Mouse (Mus musculus): ENCODE results near the gene Pakap.

The Pakap gene

DNA sequence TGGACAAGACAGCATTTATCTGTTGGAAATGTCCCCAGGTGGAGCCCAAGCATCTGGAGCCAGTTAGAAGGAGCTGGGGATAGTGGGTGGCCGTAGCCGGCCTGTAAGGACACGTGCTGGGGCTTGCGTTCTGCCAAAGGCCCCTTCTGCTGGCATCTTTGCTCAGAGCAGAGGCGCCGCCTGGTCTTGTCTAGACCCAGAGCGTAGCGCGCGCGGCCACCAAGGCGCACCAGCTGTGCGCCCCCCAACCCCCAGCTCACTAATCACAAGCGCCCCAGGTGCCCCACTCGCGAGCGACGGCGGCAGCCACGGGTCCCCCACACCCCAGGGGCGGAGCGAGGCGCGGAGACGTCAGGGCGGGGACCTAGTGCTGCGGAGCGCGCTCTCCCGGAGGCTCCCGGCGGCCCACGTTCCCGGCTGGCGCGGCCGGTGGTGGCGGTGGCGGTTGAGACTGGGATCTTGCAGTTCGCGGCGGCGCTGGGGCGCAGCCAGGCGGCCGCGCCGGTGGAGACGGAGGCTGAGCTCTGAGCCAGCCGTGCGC is at the start of gene Pakap:
Gene Pakap (plus strand): TSS at position 514 of the 541 bp plus-strand sequence.
- DNase-seq, result peak; percentile 86

DNA sequence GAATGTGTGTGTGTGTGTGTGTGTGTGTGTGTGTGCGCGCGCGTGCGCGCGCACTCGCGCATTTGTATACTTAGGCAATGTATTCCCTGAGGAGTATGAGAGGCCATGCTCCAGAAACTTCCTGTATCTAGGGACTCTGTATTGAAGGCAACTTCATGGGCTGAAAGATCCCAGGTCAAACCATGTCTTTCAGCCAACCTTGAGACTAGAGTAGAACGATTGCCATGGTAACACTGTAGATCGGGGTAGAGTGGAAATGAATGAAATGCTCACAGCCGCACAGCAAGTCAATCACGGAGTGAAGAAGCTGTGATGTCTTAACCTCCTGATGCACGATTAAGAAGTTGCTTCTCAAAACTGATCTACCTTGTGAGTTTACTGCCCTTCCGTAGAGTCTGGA is 44.5 kb upstream of the Pakap start:
- no peak for DNase-seq

DNA sequence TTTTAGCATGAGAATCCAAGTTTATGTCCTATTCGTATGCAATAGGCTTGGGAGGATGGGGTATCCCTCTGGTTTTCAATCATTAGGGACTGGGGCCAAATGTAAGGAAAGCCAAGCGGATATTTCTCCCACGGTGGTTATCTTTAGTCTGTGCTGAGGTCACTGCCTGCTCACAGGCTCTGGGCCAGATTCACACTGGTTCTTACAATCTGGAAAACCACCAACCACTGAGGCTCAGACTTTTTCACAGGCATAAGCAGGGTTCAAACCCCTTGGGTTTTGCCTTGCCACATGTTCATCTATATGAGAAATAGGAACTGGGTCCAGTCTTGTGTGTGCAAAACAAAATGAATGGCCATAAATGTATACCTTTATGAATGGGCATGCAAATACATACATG is 43.5 kb upstream of the Pakap start:
- DNase-seq, result no peak

DNA sequence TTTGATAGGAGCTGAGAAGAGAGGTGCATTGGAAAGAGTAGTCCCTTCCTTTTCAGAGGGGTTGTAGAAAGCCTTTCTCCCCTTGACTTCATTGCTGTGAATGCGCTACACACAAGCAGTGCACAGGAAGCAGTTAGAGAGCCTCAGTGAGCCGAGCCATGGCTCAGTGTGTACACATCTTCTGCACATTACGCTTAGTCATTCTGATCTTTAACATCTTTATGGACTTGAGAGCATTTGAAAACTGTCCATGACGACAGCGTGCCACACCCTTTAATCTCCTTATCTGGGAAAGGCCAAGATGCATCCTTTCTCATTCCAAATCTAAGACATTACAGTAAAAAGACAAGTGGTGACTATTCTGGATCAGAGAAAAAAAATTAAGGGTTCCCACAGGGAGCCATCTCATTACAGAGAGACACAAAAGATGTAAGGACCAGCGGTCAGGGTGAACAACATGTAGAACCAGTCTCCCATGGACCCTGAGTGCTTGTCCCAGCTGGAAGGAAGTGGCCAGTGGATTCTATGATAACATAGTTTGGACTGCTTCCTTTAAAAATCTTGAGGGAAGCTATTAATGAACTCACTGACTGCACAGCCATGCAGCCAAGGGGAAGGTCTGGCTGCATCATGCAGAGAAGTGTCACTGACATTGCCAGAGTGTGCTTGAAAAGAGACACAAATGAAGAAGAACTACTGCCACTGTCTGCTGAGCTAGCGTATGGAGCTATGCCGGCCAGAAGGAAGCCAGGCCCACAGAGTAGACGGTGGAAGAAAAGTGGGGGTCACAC is 42.6 kb upstream of the Pakap start:
- no peak for DNase-seq

DNA sequence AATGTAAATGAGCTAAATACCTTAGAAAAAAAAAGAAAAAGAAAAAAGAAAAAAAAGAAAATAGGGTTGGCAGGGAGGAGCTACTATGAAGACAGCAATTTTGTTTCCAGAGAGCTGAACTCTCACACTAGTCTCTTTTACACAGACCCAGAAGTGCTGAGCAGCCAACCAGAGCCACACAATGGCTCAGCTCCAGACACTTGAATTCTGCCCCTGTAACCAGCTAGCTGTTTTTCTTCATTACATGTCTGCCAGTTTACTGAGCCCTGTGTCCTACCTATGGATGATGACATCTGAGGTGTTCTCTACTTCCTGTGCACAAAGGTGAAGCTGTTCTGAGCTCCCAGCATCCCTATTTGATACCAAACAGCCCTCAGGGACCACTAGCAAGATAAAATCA is 39.7 kb upstream of the Pakap start:
- no peak for DNase-seq

DNA sequence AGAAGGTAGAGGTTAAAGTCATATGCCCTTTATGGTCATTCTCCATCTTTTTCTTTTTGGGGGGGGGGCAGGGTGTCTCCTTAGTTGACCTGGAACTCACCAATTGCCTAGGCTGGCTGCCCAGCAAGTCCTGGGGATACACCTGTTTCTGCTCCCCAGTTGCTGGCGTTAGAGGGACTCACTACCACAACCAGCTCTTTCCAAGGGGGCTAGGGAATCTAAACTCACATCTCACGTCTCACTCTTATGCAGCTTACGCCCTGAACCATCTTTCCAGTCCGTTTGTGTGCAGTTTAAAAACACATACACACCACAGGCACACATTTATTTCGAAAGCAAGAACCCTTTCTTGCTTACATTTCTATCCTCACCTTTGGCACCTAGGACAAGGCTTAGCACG is 34.3 kb upstream of the Pakap start:
- no peak for DNase-seq

DNA sequence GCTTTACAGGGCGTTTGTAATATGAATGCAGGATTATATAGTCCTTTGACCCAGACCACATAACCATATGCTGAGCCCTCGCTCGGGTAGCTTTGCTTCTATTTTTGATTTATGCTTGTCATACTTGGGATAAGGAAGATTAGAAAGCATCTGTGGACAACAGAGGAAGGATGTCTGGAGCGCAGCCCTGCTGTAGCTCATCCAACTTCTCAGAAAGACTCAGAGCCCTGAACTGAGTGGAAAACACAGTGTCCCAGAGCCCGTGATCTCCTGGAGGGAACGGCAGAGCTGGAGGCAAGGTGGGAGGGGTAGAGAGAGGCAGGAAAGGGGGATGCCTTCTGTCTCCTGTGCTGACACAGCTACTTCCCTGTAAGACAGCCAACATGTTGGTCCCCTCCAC is 33.7 kb upstream of the Pakap start:
- no peak for DNase-seq

DNA sequence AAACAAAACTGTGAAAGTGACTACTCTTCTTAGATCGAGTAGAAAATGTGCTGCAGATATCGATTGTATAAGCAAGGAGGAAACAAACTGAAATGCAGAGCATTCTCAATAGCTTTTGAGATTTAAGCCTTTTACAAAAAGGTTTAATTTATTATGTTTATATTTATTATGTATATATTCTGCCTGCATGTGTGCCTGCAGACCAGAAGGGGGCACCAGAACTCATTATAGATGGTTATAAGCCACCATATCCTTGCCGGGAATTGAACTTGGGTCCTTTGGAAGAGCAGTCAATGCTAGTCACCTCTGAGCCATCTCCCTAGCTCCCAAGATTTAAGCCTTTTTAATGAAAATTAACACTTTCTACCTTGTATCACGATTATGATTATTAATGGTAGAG is 32.9 kb upstream of the Pakap start:
- no peak for DNase-seq

DNA sequence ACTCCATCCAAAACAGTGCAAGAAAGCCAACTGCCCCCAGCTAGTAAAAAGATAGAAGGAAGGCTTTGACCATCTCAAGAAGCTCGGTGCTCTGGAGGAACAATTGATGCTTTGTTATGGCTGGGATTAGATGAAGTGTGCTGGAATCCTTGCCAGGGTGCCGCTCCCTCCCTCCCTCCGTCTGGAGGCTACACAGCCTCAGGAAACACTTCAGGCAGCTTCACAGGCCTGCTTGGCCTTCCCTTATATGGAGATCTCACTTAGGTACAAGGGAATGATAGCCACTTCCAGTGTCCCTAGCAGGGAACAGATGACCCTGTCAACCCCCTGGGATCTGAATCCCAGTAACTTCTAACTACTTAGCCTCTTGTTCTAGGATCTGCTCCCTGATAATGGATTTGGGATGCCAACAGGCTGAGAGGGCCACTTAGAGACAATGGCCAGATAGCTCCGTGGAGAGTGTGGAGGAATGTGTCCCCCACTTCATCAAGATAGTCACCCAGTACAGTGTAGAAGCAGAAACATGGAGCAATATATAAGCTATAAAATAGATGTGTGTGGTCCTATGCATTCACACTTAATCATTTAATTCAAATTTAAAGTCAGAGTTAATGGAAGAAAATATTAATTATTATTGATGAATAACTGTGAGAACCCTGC is 29.8 kb upstream of the Pakap start:
- DNase-seq, result peak; percentile 40

DNA sequence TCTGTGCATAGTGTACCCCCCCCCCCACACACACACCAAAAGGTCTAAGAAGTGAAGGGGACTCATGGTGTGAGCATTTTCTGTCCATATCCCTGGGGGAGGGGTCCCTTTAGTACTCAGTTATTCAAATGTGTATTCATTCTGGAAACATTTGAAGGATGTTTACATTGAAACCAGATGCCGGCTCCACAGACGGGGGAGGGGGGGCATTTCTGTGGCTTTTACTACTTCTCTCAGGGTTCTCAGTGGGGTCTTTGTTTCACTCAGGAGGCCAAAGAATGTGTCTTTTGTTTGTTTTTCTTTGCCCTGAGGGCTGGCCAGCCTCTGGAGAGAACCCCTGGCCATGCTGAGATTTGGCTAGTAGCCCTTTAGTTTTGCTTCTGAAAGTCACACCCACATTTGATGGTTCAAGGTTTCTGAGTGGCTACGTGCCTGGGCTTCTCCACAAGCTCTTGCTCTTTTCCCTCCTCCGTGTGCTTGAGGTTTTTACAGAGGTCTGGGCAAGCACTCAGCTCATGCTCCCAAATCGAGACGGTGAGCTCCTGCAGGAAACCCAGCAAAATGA is 24.2 kb upstream of the Pakap start:
- peak; percentile 87 for DNase-seq

DNA sequence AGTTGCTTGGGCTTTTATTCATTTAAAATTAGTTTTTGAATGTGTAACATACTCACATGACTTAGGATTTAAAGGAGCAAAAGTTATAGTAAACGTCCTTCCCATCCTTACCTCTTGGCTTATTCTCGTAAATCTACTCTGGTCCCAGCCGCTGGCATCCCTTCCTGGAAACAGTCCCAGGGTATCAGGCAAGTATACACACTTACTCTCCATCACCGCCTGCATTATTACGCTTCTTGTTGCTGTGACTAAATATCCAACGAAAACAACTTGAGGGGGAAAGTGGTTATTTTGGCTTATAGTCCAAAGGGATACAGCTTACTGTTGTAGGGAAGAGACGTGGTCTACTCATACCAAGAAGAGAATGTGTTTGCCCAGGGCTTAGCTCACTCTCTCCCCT is 20.2 kb upstream of the Pakap start:
- no peak for DNase-seq

DNA sequence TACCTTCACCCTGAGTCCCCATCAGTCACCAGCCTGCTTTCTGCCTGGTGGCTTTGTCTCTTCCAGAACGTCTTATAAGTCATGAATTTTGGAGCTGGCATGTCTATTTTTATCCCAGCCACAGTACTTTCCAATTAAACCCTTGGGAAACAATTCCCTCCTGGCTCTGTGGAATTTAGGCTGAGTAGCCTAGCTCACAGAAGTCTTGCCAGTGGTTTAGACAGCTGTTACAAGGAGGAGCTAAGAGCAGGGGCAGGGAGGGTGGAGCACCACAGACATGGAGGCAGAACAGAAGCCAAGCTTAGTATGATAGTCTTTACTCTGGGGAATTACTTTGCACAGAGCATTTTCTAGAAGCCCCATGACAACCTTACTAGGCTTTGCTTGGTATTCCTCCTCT is 17.8 kb upstream of the Pakap start:
- DNase-seq, result no peak

DNA sequence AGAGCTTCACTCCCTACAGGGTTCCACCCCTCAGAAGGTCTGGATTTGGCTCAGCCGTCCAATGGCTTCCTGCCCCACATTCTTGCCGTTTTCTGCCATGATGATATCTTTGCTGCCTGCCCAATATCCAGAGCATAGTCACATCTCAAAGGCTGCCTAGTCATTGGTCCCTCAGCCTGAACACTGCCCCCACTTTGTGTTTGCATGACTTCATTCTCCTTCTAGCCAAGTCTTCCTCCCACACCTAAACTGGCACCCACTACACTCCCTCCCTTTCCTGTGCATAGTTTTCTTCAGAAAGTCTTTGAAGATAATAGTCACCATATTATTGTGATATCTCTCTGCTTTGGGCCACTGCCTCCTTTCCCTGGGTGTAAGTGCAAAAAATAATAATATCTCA is 10.9 kb upstream of the Pakap start:
- no peak for DNase-seq

DNA sequence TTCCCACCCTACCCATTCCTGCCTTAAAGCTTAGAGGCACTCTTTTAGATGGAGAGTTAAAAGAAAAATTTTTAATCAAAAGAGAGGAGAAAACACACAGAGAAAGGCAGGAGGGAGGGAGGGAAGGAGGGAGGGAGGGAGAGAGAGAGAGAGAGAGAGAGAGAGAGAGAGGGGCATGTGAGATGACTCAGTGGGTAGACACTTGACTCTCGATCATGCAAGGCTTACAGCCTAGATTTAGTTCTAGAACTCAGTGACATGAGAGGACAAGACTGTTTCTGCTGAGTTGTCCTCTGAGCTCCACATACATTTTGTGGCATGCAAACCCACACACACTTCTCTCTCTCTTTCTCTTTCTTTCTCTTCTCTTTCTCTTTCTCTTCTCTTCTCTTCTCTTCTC is 8.5 kb upstream of the Pakap start:
- no peak for DNase-seq

DNA sequence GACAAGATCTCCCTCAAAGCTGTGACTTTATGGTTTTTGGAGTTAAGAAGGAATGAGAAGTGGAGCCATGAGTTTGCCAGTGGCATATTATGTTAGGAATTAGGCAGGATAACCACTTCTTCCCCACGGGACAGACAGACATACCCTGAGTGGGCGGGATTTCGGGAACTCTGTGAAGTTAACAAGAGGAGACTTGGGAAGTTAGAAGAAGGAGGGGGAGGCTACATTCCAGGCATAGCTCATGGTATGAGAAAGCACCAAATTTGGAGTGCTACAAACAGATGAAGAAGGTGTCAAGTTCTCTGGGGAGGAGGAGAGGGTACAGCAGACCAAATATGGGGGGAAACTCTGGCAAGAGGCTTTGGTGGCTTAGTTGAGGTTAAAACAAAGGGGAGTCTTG is 8.0 kb upstream of the Pakap start:
- peak; percentile 58 for DNase-seq

DNA sequence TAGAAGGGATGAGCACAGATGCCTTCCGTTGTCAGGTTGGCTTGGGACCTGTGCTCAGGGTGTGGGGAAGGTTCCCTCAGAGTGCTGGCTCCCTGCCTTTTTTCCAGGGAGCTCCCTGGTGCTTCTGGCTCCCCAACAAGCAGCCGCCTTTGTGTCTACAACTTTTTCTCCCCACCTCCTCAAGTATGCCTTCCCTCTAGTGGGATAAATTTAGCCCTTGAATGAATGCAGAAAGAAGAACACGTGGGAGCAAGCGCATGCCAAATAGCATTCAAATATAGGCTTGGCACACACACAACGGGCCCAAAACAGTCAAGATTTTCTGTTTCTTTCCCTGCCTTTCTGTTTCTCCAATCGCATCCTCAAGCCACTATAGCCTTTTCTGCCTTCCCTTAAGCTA is 6.9 kb upstream of the Pakap start:
- DNase-seq, result no peak

DNA sequence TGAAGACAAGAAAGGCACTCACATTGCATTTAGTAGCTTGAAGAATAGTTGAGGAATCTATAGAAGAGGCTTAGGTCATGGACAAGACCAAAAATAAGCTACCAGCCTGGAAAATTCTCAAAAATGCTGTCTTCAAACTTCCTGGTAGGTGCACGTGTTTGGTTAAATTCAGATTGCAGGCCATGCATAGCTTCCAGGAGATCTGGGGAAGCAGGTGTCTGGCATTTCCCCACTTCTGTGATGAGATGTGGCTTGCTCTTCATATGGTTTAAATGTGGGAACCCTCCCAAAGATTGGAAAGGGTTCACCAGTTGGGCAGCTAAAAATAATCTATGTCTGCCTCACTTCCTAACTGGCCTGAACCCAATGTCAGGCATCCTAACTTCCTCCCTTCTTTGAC is 2.7 kb upstream of the Pakap start:
- no peak for DNase-seq

DNA sequence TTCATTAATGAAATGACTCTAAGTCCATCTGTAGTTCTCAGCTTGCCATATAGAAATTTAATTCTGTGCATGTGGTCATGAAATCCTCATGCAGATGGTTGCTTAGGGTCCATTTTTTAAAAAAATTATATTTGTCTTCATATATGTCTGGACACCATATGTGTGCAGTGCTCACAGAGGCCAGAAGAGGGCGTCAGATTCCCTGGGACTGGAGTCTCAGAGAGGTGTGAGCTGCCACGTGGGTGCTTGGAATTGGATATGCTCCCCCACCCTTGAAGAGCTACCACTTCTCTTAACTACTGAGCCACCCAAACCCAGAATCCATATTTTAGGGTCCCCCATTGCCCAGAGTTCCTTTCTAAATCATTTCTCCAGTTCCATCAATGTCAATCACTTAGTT is 2.2 kb upstream of the Pakap start:
- no peak for DNase-seq

DNA sequence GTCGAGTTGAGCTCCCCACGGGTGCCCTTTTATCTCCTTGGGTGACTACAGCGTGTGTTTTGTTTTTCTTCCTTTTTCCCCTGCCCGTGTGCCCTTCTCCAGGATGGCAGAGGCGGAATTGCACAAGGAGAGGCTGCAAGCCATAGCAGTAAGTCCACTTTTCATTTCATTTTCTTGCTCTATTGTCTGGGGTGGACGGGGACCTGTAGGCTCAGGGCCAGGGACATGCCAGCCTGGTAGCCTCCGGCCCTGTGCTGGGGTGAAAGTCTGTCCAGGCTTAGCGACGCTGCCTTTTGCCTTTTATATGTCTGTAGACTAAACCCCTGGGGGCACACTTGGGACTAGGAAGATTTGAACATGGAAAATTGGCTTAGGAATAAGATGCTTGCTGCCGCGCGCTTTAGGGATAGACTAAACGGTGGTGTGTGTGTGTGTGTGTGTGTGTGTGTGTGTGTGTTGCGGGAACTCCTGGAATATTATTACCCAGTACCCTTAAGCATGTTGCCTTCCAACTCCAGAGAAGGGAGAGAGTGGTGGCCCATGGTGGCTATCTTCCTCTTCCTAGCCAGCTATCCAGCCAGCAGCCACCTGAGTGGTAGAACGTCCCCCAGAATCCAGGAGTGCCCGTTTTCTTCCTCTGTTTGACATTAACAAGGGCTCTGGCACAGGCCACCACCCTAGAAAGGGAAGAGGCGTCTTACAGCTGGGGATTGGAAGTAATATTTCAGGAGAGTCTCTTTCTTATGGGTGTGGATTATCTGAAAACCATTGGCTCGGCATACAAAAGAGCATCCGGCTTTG is 489 bp downstream of the Pakap start:
- peak; percentile 39 for DNase-seq

DNA sequence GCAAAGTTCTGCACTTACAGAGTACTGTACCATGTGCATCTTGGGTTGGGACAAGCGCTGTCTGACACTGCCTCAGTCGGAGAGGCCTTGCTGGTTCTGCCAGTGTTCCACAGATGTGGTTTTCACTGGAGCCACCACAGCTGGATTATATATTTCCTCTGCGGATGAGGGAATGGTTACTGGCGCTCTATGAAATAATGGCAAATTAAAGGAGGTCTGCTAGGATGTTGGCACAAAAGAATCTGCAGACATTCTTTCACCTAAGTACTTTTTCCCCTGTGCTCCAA is 1.0 kb downstream of the Pakap start:
- no peak for DNase-seq

DNA sequence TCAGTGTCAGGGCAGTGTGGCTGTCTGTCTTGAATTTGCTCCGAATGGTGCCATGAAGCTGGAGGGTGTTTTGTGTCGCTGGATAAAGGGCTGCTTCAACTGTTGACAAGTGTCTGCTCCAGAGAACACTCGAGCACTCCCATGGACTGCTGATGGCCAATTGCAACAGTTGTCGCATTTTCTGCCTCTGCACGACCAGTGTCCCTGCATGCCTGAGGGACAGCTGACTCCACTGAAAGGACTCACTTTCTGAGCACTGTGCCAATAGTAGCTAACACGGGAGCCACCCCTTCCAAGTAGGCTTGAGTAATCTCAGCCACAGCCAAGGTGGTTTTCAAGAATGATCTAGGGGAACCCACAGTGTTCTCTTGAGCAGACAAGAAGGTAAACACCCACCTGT is 1.7 kb downstream of the Pakap start:
- DNase-seq, result no peak

DNA sequence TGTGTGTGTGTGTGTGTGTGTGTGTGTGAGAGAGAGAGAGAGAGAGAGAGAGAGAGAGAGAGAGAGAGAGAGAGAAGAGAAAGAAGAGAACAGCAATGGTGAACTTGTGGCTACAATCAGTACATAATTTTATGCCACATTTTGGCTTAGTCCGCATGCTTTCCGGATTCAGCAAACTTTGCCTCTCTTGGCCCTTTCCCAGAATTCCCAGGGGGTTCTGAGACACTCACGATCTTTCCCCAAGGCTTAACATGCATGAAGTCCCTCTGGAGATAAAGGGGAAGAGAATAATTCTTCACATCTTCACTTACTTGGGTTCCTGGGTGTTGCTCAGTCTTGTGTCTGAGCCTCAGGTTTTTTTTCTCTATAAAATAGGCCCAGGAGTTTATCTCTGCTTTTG is 2.2 kb downstream of the Pakap start:
- no peak for DNase-seq

DNA sequence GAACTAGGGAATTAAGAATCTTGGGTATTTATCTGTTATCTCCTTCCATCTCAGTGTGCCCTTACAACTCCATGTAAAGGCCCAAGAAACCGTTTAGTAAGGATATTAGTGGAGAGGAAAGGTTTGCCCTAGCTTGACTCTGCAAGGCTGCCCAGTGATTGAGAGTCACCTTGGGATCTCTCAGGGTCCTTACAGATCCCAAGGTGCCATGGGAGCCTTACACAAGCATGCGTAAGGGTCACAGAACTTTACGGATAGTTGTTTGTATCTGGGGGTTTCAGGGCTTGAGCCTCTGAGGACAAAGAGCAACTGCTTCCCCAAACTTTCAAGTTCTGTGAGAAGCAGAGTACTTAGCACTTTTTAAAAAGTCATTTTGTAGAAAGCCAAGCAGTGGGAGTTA is 6.2 kb downstream of the Pakap start:
- DNase-seq, result no peak

DNA sequence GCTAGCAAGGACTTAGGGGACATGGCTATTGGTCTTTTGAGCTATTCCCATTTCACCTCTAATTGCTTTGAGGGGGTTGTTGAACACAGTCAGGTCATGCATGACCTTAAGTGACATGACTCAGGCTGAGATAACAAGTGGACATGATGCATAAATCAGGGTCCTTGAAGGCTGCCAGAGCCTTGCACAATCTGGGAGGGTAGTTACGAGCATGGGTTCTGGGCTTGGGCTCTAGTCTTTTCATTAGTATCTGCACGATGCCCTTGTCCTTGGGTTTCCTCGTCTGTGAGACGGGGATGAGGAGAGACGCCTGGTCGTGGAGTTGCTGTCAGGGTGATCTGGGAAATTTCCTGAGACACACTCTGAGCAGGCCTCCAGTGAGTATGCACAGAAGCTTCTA is 6.7 kb downstream of the Pakap start:
- no peak for DNase-seq
